Mouse (Mus musculus) small intestine, adult 2 months (tissue): Measurements from ENCODE around the gene Pcmt1.

Experiments used
- CTCF ChIP-seq: fragments of 200-500 bp; IDR thresholded peaks from 2 replicates; pipeline ENCODE4 v1.5.1; 2012; ENCODE audit warnings: low read depth, mild to moderate bottlenecking, control low read depth, inconsistent platforms, low read length, moderate library complexity, mixed read lengths; ENCODE audit not compliant: insufficient replicate concordance, insufficient read length; ENCODE audit errors: extremely low read depth
- POLR2A ChIP-seq: fragments of 200-500 bp; IDR thresholded peaks from 2 replicates; pipeline ENCODE4 v1.6.1; 2012; ENCODE audit warnings: low read depth, mild to moderate bottlenecking, control low read depth, inconsistent platforms, low read length, moderate library complexity

DNA sequence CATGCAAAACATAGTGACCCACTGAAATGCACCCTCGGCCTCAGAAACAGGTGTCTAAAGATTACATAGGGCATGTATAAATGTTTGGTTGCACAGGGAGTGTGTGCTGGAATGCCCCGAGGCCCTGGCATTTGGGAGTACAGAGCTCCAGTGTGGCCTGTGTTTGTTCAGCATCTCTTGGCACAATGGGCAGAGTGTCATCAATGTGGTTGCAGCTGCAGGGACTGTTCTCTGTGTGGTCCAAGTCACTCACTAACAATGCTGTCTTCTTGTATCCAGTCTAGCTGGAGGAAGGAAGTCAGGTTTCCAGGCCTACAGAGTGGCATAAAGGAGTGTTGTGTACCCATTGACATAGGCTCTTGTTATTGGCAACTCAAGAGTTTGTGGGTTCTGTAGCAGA lies 75.8 kb downstream of the Pcmt1 start:
- TF ChIP-seq CTCF (no peak), POLR2A (no peak)
